Mouse (Mus musculus) liver, embryonic 12.5 days (tissue): ENCODE measurements around the gene Fbxo21. TPM values are rescaled to one million over a fixed set of nuclear protein-coding genes. Genes with fewer than 3 reads are reported as not detected.

Experiments used
- ATAC-seq: fragments of 200-750 bp; cut with Nextera tagmentation; 2 replicates; pipeline ENCODE4 v1.8.0; 2017; ENCODE audit warnings: moderate number of reproducible peaks, mild to moderate bottlenecking, moderate library complexity
- H3K27ac ChIP-seq: fragments of 300-500 bp; sonication (generic); 2 replicates; pipeline ENCODE4 v1.5.1; 2016; ENCODE audit warnings: mild to moderate bottlenecking
- H3K27me3 ChIP-seq: fragments of 300-500 bp; sonication (generic); replicated peaks from 2 replicates; pipeline ENCODE4 v1.6.1; 2016; ENCODE audit warnings: mild to moderate bottlenecking, moderate library complexity
- H3K36me3 ChIP-seq: fragments of 300-500 bp; sonication (generic); 2 replicates; pipeline ENCODE4 v1.6.1; 2016; ENCODE audit warnings: mild to moderate bottlenecking, moderate library complexity
- H3K4me1 ChIP-seq: fragments of 300-500 bp; sonication (generic); 2 replicates; pipeline ENCODE4 v1.6.1; 2016
- H3K4me2 ChIP-seq: fragments of 300-500 bp; sonication (generic); 2 replicates; pipeline ENCODE4 v1.6.1; 2016; ENCODE audit warnings: mild to moderate bottlenecking, moderate library complexity
- H3K4me3 ChIP-seq: fragments of 300-500 bp; sonication (generic); 2 replicates; pipeline ENCODE4 v1.5.1; 2016; ENCODE audit warnings: mild to moderate bottlenecking, moderate library complexity
- H3K9ac ChIP-seq: fragments of 300-500 bp; sonication (generic); 2 replicates; pipeline ENCODE4 v1.6.1; 2016; ENCODE audit warnings: mild to moderate bottlenecking, moderate library complexity
- H3K9me3 ChIP-seq: fragments of 300-500 bp; sonication (generic); replicated peaks from 2 replicates; pipeline ENCODE4 v1.6.1; 2016; ENCODE audit warnings: mild to moderate bottlenecking, moderate library complexity
- WGBS: fragments of 180-500 bp; shearing (Covaris S2); methylation state at CpG from one replicate; pipeline ENCODE4 v1.1.7; 2016; ENCODE audit not compliant: insufficient replicate concordance; 5-methylcytosine and 5-hydroxymethylcytosine counted together
- polyA plus RNA-seq: library from polyadenylated mRNA; unstranded; fragments of >200 nt; fragmentation: Nextera tagmentation; extraction: Ambion mirVana; gene quantifications from 2 replicates; pipeline ENCODE4 v1.2.1, GENCODE M21; 2016

The Fbxo21 gene
- polyA plus RNA-seq, 1 experiment from 2014 or later, result 28.1 TPM

DNA sequence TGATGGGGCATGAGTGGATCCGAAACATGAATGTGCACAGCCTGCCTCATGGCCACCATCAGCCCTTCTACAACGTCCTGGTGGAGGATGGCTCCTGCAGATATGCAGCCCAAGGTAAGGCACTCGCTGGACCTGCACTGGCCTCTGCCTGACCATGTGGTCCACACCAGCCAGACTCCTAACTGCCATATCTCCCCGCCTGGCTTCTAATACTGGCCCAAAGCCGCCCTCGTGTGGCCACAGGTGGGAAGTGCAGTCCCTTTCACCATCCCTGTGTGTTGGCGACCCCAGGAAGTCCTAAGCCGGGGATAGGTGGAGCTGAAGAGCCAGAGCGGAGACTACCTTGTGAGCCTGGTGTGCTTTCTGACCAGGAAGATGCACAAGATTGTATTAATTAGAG lies 25.5 kb downstream of the Fbxo21 start:
- ATAC-seq, result peak; percentile 19; the same call in 1 of the 2 replicates
- Histone ChIP-seq H3K36me3 (peaks cover 93% of the 10 kb centered on the region), H3K27ac (no peak overlapping the region), H3K4me1 (peaks cover 9% of the 10 kb centered on the region), H3K4me2 (no peak overlapping the region), H3K9ac (no peak overlapping the region), H3K9me3 (no peaks in the 10 kb centered on the region), H3K27me3 (no peaks in the 10 kb centered on the region), H3K4me3 (no peak overlapping the region)
- WGBS, result 47% methylated on average over 9 of the region's 9 CpGs

DNA sequence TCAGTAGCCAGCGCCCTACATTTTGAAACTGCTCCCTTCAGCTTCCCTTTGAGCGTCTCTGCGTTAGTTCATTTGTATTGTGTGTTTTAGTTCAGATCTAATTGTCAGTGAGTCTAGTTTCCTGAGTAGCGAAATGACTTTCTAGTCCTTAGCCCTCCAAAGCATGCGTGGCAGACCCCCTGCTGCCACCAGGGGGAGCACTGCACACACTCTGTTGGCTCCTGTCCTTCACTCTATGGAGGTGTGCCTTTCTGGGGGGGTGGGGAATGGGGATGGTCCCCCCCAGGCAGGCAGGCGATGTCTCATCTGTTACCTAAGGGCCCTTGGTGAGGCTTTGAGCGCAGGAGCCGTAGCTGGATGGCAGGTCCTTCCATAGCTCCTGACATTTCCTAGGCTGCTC lies 28.1 kb downstream of the Fbxo21 start:
- no peaks in the 10 kb centered on the region for H3K27me3 ChIP-seq
- no peaks in the 10 kb centered on the region for H3K4me1 ChIP-seq
- no peak overlapping the region for H3K4me3 ChIP-seq
- no peaks in the 10 kb centered on the region for H3K9me3 ChIP-seq
- WGBS, result 75% methylated on average over 8 of the region's 8 CpGs
- H3K36me3 ChIP-seq, result peaks cover 93% of the 10 kb centered on the region
- H3K9ac ChIP-seq, result no peak overlapping the region
- ATAC-seq, result no peak
- H3K27ac ChIP-seq, result no peak overlapping the region
- H3K4me2 ChIP-seq, result no peak overlapping the region

DNA sequence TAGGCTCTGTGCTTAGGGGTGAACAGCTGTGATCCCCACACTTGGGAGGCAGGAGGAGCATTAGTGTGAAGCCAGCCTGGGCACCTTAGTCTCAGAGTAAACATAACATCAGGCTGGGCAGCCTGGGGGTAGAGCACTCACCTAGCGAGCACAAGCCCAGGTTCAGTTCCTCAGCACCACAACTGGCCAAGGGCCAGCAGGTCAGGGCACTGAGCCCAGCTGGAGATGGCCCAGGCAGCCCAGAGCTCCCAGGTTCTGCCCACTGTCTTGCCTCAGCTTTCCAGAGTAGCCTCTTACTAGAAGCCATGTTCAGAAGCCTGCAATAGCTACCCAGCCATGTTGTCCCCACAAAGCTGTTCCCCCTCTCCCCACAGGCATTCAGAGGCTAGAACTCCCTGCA lies 29.2 kb downstream of the Fbxo21 start:
- Histone ChIP-seq H3K4me1 (no peaks in the 10 kb centered on the region), H3K4me2 (no peak overlapping the region), H3K27me3 (no peaks in the 10 kb centered on the region), H3K9ac (no peak overlapping the region), H3K36me3 (peaks cover 89% of the 10 kb centered on the region), H3K4me3 (no peak overlapping the region), H3K27ac (no peak overlapping the region), H3K9me3 (no peaks in the 10 kb centered on the region)
- ATAC-seq, result no peak
- WGBS, result 62% methylated on average over 1 of the region's 1 CpGs

DNA sequence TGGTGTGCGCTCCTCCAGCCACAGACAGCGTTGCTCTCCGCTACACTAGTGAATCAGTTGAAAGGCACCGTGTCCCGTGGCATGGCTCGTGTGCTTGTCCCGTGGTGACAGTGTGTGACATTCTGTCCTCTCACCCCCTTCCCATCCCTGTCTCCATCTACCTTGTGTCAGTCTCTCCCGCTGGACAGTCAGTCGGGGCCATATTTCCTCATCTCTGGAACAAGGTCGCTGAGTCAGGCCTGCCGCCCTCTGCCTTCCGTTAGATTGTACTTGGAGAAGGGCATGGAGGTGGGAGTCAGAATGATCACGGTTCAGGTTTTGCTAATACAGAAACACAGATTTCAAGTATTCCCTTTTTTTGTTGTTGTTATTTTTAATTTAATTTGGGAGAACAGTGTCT lies 31.8 kb downstream of the Fbxo21 start:
- ATAC-seq, result no peak
- no peaks in the 10 kb centered on the region for H3K4me1 ChIP-seq
- WGBS, result 89% methylated on average over 13 of the region's 13 CpGs

DNA sequence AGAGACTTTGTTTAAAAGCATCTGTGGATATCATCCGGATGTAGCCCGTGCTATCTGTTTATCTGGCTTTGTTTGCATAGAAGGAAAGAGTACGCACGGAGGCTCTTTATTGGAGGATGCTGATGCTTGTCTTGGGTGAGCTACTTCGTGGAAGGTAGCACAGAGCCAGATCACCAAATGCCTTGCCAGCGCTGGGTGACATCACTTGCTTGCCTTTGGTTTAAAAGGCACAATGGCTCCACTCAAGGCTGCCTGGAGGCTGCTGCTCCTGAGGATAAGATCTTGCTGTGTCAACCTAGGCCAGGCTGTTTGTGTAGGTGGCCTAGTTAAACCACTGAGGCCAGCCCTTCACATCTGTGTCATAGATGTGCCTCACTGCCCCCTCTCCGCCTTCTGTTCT lies 34.3 kb downstream of the Fbxo21 start:
- Histone ChIP-seq H3K4me2 (no peak overlapping the region), H3K36me3 (peaks cover 42% of the 10 kb centered on the region), H3K4me3 (no peak overlapping the region), H3K9me3 (no peaks in the 10 kb centered on the region), H3K27ac (no peak overlapping the region), H3K4me1 (no peaks in the 10 kb centered on the region), H3K9ac (no peak overlapping the region), H3K27me3 (peaks cover 20% of the 10 kb centered on the region)
- 77% methylated on average over 7 of the region's 7 CpGs for WGBS
- no peak for ATAC-seq

More for the DNA sequence above, 31.8 kb downstream of the Fbxo21 start:
- Histone ChIP-seq H3K27ac (no peak overlapping the region), H3K4me3 (no peak overlapping the region), H3K27me3 (no peaks in the 10 kb centered on the region), H3K4me2 (no peak overlapping the region), H3K9me3 (no peaks in the 10 kb centered on the region), H3K36me3 (peaks cover 64% of the 10 kb centered on the region), H3K9ac (no peak overlapping the region)

DNA sequence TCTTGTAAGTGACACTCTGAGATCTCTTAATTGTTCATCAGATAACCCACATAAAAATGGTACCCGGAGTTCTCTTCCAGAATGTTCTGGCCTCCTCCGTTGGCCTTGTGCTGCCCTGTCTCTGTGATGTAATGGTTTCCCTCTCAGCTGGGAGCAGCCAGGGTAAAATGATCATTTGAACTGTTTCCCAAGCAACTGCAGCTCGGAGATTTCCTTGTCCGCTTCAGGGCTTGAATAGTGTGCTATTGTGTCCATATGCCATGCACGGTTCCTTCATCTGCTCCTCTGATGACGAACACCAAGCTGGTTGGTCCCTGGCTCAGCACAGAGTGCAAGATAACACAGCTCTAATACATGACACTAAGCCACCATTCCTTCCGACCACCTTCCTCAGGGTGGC lies 35.3 kb downstream of the Fbxo21 start:
- Histone ChIP-seq H3K27ac (no peak overlapping the region), H3K4me1 (no peaks in the 10 kb centered on the region), H3K4me3 (no peak overlapping the region), H3K9ac (no peak overlapping the region), H3K36me3 (peaks cover 32% of the 10 kb centered on the region), H3K27me3 (peaks cover 20% of the 10 kb centered on the region), H3K9me3 (no peaks in the 10 kb centered on the region), H3K4me2 (no peak overlapping the region)
- WGBS, result 65% methylated on average over 7 of the region's 7 CpGs
- ATAC-seq, result no peak

DNA sequence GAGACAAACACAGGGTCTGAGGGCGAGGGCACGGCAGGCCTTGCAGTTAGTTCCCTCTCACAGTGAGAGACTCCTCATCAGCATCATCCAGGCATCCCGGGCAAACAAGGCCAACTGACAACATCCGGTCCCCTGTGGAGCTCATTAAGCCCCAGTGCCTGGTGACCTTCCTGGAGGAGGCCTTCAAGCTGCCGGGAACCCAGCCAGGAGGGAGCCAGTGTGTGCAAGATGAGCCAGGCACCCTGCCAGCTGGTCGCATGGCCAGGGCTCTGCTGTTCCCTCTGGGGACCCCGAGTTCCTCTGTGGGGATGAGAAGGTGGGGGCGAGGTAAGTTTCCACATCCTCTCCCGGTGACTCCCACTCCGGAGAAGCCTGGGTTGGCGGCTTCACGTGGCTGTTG lies 38.5 kb downstream of the Fbxo21 start:
- Histone ChIP-seq H3K4me2 (no peak overlapping the region), H3K4me1 (no peaks in the 10 kb centered on the region), H3K9me3 (no peaks in the 10 kb centered on the region), H3K4me3 (no peak overlapping the region), H3K27ac (no peak overlapping the region), H3K9ac (no peak overlapping the region), H3K27me3 (peaks cover 39% of the 10 kb centered on the region), H3K36me3 (0 out of 2 replicates have a peak, but pooled peaks cover 4% of the 10 kb centered on the region)
- no peak for ATAC-seq
- WGBS, result 27% methylated on average over 12 of the region's 12 CpGs

DNA sequence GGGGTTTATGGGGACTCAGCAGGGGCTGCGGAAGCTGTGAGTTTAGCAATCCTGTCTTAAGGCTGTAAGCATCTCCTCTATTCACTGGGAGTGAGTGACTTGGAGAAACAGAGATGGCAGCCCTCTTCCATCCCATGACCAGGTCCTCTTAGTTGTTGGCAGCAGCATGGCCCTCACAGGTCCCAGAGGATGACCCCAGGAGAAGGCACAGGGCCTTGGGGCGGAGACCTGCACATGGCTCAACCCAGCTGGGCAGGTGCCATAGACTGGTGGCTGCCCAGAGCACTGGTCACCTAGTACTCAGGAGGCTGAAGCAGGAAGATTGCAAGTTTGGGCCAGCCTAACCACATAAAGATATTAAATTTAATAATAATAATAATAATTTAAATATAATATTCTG lies 39.1 kb downstream of the Fbxo21 start:
- no peak overlapping the region for H3K27ac ChIP-seq
- H3K27me3 ChIP-seq, result peaks cover 44% of the 10 kb centered on the region
- no peak overlapping the region for H3K4me2 ChIP-seq
- 87% methylated on average over 2 of the region's 2 CpGs for whole genome bisulfite sequencing
- no peaks in the 10 kb centered on the region for H3K36me3 ChIP-seq
- no peak overlapping the region for H3K9ac ChIP-seq
- no peak for ATAC-seq
- no peaks in the 10 kb centered on the region for H3K9me3 ChIP-seq
- H3K4me1 ChIP-seq, result no peaks in the 10 kb centered on the region
- H3K4me3 ChIP-seq, result no peak overlapping the region

DNA sequence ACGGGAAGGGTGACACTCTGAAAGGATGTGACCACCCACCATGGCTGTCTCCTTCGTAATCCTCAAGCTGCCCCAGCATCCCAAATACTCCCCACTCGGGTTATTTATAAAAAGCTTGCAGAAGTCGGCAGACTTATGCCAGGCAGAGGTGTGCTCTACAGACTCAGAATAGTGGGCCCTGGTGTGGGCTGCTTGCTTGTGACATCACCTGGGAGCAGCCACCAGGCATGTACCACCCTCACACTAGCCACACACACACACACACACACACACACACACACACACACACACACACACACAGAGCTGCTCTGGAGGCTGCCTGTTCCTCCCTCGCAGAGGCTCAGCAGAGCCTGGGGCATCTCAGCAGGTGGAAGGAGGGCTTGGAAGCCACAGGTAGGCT lies 41.0 kb downstream of the Fbxo21 start:
- ATAC-seq, result no peak
- no peaks in the 10 kb centered on the region for H3K4me1 ChIP-seq
- no peak overlapping the region for H3K9ac ChIP-seq
- peaks cover 48% of the 10 kb centered on the region for H3K27me3 ChIP-seq
- H3K4me2 ChIP-seq, result no peak overlapping the region
- 57% methylated on average over 5 of the region's 5 CpGs for WGBS
- no peak overlapping the region for H3K4me3 ChIP-seq
- H3K27ac ChIP-seq, result no peak overlapping the region
- no peaks in the 10 kb centered on the region for H3K36me3 ChIP-seq
- no peaks in the 10 kb centered on the region for H3K9me3 ChIP-seq

DNA sequence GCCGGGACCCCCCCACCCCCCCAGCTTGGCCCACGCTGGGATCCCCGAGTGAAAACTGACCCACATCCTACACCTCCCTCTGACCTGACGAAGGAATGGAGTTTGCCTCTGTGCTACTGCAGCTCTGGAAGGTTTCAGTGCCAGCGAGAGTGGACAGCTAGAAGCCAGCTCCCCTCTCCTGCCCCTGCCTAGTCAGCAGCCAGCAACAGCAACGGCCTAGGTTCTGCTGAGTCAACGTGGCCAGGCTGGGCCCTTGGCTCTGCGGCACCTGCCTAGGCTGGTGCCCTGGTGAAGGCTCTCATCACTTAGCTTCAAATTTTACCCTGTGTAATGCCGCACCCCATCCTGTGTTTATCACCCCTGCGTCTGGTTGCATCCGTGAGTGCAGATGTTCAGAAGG lies 43.4 kb downstream of the Fbxo21 start:
- Histone ChIP-seq H3K4me2 (no peak overlapping the region), H3K9ac (no peak overlapping the region), H3K4me1 (no peaks in the 10 kb centered on the region), H3K36me3 (no peaks in the 10 kb centered on the region), H3K27ac (no peak overlapping the region), H3K9me3 (no peaks in the 10 kb centered on the region), H3K27me3 (peaks cover 47% of the 10 kb centered on the region), H3K4me3 (no peak overlapping the region)
- 51% methylated on average over 11 of the region's 11 CpGs for WGBS
- no peak for ATAC-seq

DNA sequence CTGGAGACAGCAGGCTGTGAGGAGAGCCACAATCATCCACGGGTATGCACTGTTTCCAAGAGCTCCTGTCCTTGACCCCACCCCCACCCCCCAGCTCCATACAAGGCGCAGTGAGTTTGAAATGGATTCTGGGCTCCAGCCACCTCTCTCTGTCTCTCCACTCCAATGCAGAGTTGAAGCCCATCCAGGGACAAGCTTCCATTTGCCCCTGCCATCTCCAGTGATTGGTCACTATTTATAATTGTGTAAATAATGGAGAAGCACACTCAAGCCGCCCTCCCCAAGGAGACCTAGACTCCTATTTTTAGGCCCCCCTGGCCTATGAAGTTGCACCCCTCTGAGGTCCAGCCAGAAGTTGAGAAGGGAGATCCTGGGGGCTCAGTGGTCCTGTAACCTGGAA lies 46.5 kb downstream of the Fbxo21 start:
- no peak overlapping the region for H3K4me3 ChIP-seq
- no peak overlapping the region for H3K4me2 ChIP-seq
- peaks cover 17% of the 10 kb centered on the region for H3K4me1 ChIP-seq
- no peaks in the 10 kb centered on the region for H3K36me3 ChIP-seq
- 57% methylated on average over 3 of the region's 3 CpGs for WGBS
- H3K27me3 ChIP-seq, result peaks cover 56% of the 10 kb centered on the region
- no peak overlapping the region for H3K9ac ChIP-seq
- no peak overlapping the region for H3K27ac ChIP-seq
- no peaks in the 10 kb centered on the region for H3K9me3 ChIP-seq
- no peak for ATAC-seq

DNA sequence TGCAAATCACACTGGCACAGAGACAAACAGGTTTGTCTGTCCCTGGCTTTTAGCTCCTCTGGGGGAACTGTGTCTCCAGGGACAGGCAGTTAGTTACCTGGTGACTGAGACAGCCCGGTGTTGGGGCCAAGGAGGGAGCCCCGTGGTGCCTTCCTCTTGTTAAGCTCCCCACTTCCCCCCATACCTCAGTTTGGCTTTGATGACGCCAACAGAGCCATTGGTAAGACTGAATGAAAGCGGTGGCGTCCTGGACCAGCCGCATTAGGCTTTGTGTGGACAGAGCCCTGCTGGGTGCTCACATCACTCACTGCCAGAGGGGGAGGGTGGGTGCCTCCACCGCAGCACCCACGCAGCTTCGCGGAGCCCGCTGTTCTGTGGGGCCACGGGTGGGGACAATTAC lies 49.4 kb downstream of the Fbxo21 start:
- Histone ChIP-seq H3K36me3 (no peaks in the 10 kb centered on the region), H3K9ac (no peak overlapping the region), H3K27me3 (peaks cover 71% of the 10 kb centered on the region), H3K4me2 (no peak overlapping the region), H3K4me3 (no peak overlapping the region), H3K27ac (no peak overlapping the region), H3K4me1 (peaks cover 34% of the 10 kb centered on the region), H3K9me3 (no peaks in the 10 kb centered on the region)
- WGBS, result 5% methylated on average over 12 of the region's 12 CpGs
- ATAC-seq, result no peak

DNA sequence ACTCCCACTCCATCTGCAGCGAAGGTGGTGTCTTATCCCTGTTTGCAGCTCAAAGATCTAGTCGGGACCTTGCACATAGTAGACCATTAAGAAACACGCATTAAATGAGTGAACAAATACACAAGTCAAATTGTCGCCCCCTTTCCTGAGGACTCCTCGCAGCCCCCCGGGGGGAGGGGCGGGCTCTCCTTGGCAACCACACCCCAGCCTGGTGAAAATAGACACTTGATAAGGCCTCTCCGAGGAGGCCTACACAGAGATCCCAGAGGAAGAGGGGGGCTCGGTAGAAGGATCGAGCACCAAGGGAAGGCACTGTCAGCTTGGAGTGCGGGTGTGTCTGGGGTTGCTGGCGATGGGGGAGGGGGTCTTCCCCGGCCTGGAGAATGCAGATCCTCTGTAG lies 49.8 kb downstream of the Fbxo21 start:
- Histone ChIP-seq H3K4me2 (no peak overlapping the region), H3K4me3 (no peak overlapping the region), H3K27me3 (peaks cover 73% of the 10 kb centered on the region), H3K36me3 (no peaks in the 10 kb centered on the region), H3K9me3 (no peaks in the 10 kb centered on the region), H3K4me1 (peaks cover 34% of the 10 kb centered on the region), H3K9ac (no peak overlapping the region), H3K27ac (no peak overlapping the region)
- WGBS, result 4% methylated on average over 13 of the region's 13 CpGs
- no peak for ATAC-seq
